Mouse (Mus musculus): ENCODE measurements around the gene Aox3. TPM values are rescaled to one million over a fixed set of nuclear protein-coding genes. Genes with fewer than 3 reads are reported as not detected.

Aox3 gene
- polyA plus RNA-seq, 1 experiment from 2014 or later = 0.74 TPM

GRCm38 (mm10) chr1:58195541-58195940 lies 82.6 kb downstream of the Aox3 start:
- Histone ChIP-seq H3K27ac (ENCODE audit: low read length) (no peak overlapping the region), H3K4me1 (ENCODE audit: control insufficient read depth, insufficient read depth, low read length) (no peaks in the 10 kb centered on the region), H3K9me3 (ENCODE audit: control insufficient read depth, low read depth, low read length) (no peaks in the 10 kb centered on the region), H3K4me2 (replicated peaks; ENCODE audit: low read depth, low read length) (peak overlapping the region; percentile 20; the same call in 1 of the 2 replicates), H3K27me3 (ENCODE audit: control insufficient read depth, insufficient read depth, low read length) (no peaks in the 10 kb centered on the region), H3K4me3 (ENCODE audit: low read depth, low read length) (no peak overlapping the region), H3K9ac (replicated peaks; ENCODE audit: low read depth, low read length) (no peak overlapping the region), H3K36me3 (ENCODE audit: control insufficient read depth, insufficient read depth, low read length) (no peaks in the 10 kb centered on the region)
- 20% methylated on average over 10 of the region's 10 CpGs for WGBS
- 0 out of 2 replicates have a peak, but pooled peaks have one; percentile 28 for ATAC-seq (ENCODE audit: insufficient number of reproducible peaks, insufficient read depth, low FRiP score, low read depth)

GRCm38 (mm10) chr1:58197023-58197422 lies 84.1 kb downstream of the Aox3 start:
- Histone ChIP-seq H3K27me3 (ENCODE audit: control insufficient read depth, insufficient read depth, low read length) (no peaks in the 10 kb centered on the region), H3K27ac (ENCODE audit: low read length) (no peak overlapping the region), H3K9ac (replicated peaks; ENCODE audit: low read depth, low read length) (no peak overlapping the region), H3K9me3 (ENCODE audit: control insufficient read depth, low read depth, low read length) (no peaks in the 10 kb centered on the region), H3K4me2 (replicated peaks; ENCODE audit: low read depth, low read length) (no peak overlapping the region), H3K4me3 (ENCODE audit: low read depth, low read length) (no peak overlapping the region), H3K36me3 (ENCODE audit: control insufficient read depth, insufficient read depth, low read length) (no peaks in the 10 kb centered on the region), H3K4me1 (ENCODE audit: control insufficient read depth, insufficient read depth, low read length) (no peaks in the 10 kb centered on the region)
- WGBS = 41% methylated on average over 9 of the region's 9 CpGs
- ATAC-seq (ENCODE audit: insufficient number of reproducible peaks, insufficient read depth, low FRiP score, low read depth) = no peak

GRCm38 (mm10) chr1:58198386-58198785 lies 85.5 kb downstream of the Aox3 start:
- Histone ChIP-seq H3K4me1 (ENCODE audit: control insufficient read depth, insufficient read depth, low read length) (no peaks in the 10 kb centered on the region), H3K4me3 (ENCODE audit: low read depth, low read length) (no peak overlapping the region), H3K4me2 (replicated peaks; ENCODE audit: low read depth, low read length) (no peak overlapping the region), H3K36me3 (ENCODE audit: control insufficient read depth, insufficient read depth, low read length) (no peaks in the 10 kb centered on the region), H3K9ac (replicated peaks; ENCODE audit: low read depth, low read length) (no peak overlapping the region), H3K27me3 (ENCODE audit: control insufficient read depth, insufficient read depth, low read length) (no peaks in the 10 kb centered on the region), H3K27ac (ENCODE audit: low read length) (no peak overlapping the region), H3K9me3 (ENCODE audit: control insufficient read depth, low read depth, low read length) (no peaks in the 10 kb centered on the region)
- 59% methylated on average over 4 of the region's 4 CpGs for WGBS
- no peak for ATAC-seq (ENCODE audit: insufficient number of reproducible peaks, insufficient read depth, low FRiP score, low read depth)

- H3K27me3 ChIP-seq (ENCODE audit: control insufficient read depth, insufficient read depth, low read length) = no peaks in the 10 kb centered on the region
- 72% methylated on average over 17 of the region's 17 CpGs for WGBS
- no peak within 1 kb of the TSS for H3K27ac ChIP-seq (ENCODE audit: low read length)
- H3K9me3 ChIP-seq (ENCODE audit: control insufficient read depth, low read depth, low read length) = no peaks in the 10 kb centered on the region
- no peak for ATAC-seq (ENCODE audit: insufficient number of reproducible peaks, insufficient read depth, low FRiP score, low read depth)
- no peak within 1 kb of the TSS for H3K4me3 ChIP-seq (ENCODE audit: low read depth, low read length)
- H3K9ac ChIP-seq (replicated peaks; ENCODE audit: low read depth, low read length) = no peak within 1 kb of the TSS
- H3K36me3 ChIP-seq (ENCODE audit: control insufficient read depth, insufficient read depth, low read length) = no peaks in the 10 kb centered on the region
- no peak within 1 kb of the TSS for H3K4me2 ChIP-seq (replicated peaks; ENCODE audit: low read depth, low read length)
- H3K4me1 ChIP-seq (ENCODE audit: control insufficient read depth, insufficient read depth, low read length) = no peaks in the 10 kb centered on the region
These were observed 97.3 kb downstream of the Aox3 start, which contains the start of gene Aox4 for GRCm38 (mm10) chr1:58210203-58210602. Aox4 (plus strand) TSS chr1:58210397.

- ATAC-seq (ENCODE audit: insufficient number of reproducible peaks, insufficient read depth, low FRiP score, low read depth) = no peak
- WGBS = 81% methylated on average over 7 of the region's 7 CpGs
- H3K27ac ChIP-seq (ENCODE audit: low read length) = no peak overlapping the region
- H3K36me3 ChIP-seq (ENCODE audit: control insufficient read depth, insufficient read depth, low read length) = no peaks in the 10 kb centered on the region
- H3K27me3 ChIP-seq (ENCODE audit: control insufficient read depth, insufficient read depth, low read length) = no peaks in the 10 kb centered on the region
- no peak overlapping the region for H3K4me3 ChIP-seq (ENCODE audit: low read depth, low read length)
- no peak overlapping the region for H3K9ac ChIP-seq (replicated peaks; ENCODE audit: low read depth, low read length)
- H3K4me1 ChIP-seq (ENCODE audit: control insufficient read depth, insufficient read depth, low read length) = no peaks in the 10 kb centered on the region
- no peaks in the 10 kb centered on the region for H3K9me3 ChIP-seq (ENCODE audit: control insufficient read depth, low read depth, low read length)
- no peak overlapping the region for H3K4me2 ChIP-seq (replicated peaks; ENCODE audit: low read depth, low read length)
These were observed 99.9 kb downstream of the Aox3 start for GRCm38 (mm10) chr1:58212805-58213204.

GRCm38 (mm10) chr1:58213838-58214237 lies 100.9 kb downstream of the Aox3 start:
- H3K36me3 ChIP-seq (ENCODE audit: control insufficient read depth, insufficient read depth, low read length) = no peaks in the 10 kb centered on the region
- WGBS = 75% methylated on average over 5 of the region's 5 CpGs
- no peak overlapping the region for H3K27ac ChIP-seq (ENCODE audit: low read length)
- no peak overlapping the region for H3K4me3 ChIP-seq (ENCODE audit: low read depth, low read length)
- no peak overlapping the region for H3K4me2 ChIP-seq (replicated peaks; ENCODE audit: low read depth, low read length)
- no peaks in the 10 kb centered on the region for H3K9me3 ChIP-seq (ENCODE audit: control insufficient read depth, low read depth, low read length)
- no peaks in the 10 kb centered on the region for H3K4me1 ChIP-seq (ENCODE audit: control insufficient read depth, insufficient read depth, low read length)
- H3K27me3 ChIP-seq (ENCODE audit: control insufficient read depth, insufficient read depth, low read length) = no peaks in the 10 kb centered on the region
- ATAC-seq (ENCODE audit: insufficient number of reproducible peaks, insufficient read depth, low FRiP score, low read depth) = no peak
- H3K9ac ChIP-seq (replicated peaks; ENCODE audit: low read depth, low read length) = no peak overlapping the region

GRCm38 (mm10) chr1:58215353-58215752 lies 102.4 kb downstream of the Aox3 start:
- no peaks in the 10 kb centered on the region for H3K9me3 ChIP-seq (ENCODE audit: control insufficient read depth, low read depth, low read length)
- H3K9ac ChIP-seq (replicated peaks; ENCODE audit: low read depth, low read length) = no peak overlapping the region
- H3K4me2 ChIP-seq (replicated peaks; ENCODE audit: low read depth, low read length) = no peak overlapping the region
- 93% methylated on average over 4 of the region's 4 CpGs for WGBS
- H3K27ac ChIP-seq (ENCODE audit: low read length) = no peak overlapping the region
- no peaks in the 10 kb centered on the region for H3K4me1 ChIP-seq (ENCODE audit: control insufficient read depth, insufficient read depth, low read length)
- H3K4me3 ChIP-seq (ENCODE audit: low read depth, low read length) = no peak overlapping the region
- no peak for ATAC-seq (ENCODE audit: insufficient number of reproducible peaks, insufficient read depth, low FRiP score, low read depth)
- H3K27me3 ChIP-seq (ENCODE audit: control insufficient read depth, insufficient read depth, low read length) = no peaks in the 10 kb centered on the region
- H3K36me3 ChIP-seq (ENCODE audit: control insufficient read depth, insufficient read depth, low read length) = no peaks in the 10 kb centered on the region

GRCm38 (mm10) chr1:58215956-58216532 lies 103.1 kb downstream of the Aox3 start:
- Histone ChIP-seq H3K9ac (replicated peaks; ENCODE audit: low read depth, low read length) (no peak overlapping the region), H3K4me1 (ENCODE audit: control insufficient read depth, insufficient read depth, low read length) (no peaks in the 10 kb centered on the region), H3K27ac (ENCODE audit: low read length) (no peak overlapping the region), H3K27me3 (ENCODE audit: control insufficient read depth, insufficient read depth, low read length) (no peaks in the 10 kb centered on the region), H3K36me3 (ENCODE audit: control insufficient read depth, insufficient read depth, low read length) (no peaks in the 10 kb centered on the region), H3K4me2 (replicated peaks; ENCODE audit: low read depth, low read length) (no peak overlapping the region), H3K4me3 (ENCODE audit: low read depth, low read length) (no peak overlapping the region), H3K9me3 (ENCODE audit: control insufficient read depth, low read depth, low read length) (no peaks in the 10 kb centered on the region)
- WGBS = 85% methylated on average over 7 of the region's 7 CpGs
- no peak for ATAC-seq (ENCODE audit: insufficient number of reproducible peaks, insufficient read depth, low FRiP score, low read depth)

- WGBS = 73% methylated on average over 6 of the region's 6 CpGs
- Histone ChIP-seq H3K27ac (ENCODE audit: low read length) (no peak overlapping the region), H3K36me3 (ENCODE audit: control insufficient read depth, insufficient read depth, low read length) (no peaks in the 10 kb centered on the region), H3K9ac (replicated peaks; ENCODE audit: low read depth, low read length) (no peak overlapping the region), H3K4me2 (replicated peaks; ENCODE audit: low read depth, low read length) (no peak overlapping the region), H3K4me3 (ENCODE audit: low read depth, low read length) (no peak overlapping the region), H3K4me1 (ENCODE audit: control insufficient read depth, insufficient read depth, low read length) (no peaks in the 10 kb centered on the region), H3K27me3 (ENCODE audit: control insufficient read depth, insufficient read depth, low read length) (no peaks in the 10 kb centered on the region), H3K9me3 (ENCODE audit: control insufficient read depth, low read depth, low read length) (no peaks in the 10 kb centered on the region)
- no peak for ATAC-seq (ENCODE audit: insufficient number of reproducible peaks, insufficient read depth, low FRiP score, low read depth)
These were observed 108.1 kb downstream of the Aox3 start for GRCm38 (mm10) chr1:58221070-58221469.
